Comparison of ENCODE assay signal across 9 mouse cellular contexts in genomic region chr3:152166099-152166423, GRCm38 (mm10). TPM values are rescaled to one million over a fixed set of nuclear protein-coding genes. Genes with fewer than 3 reads are reported as not detected.
DNase-seq lines count a peak whose midpoint lies in the region; ATAC-seq and TF ChIP-seq lines count a peak whose summit lies in the region.
"Had no signal": no experiment of that assay in that cellular context is flagged by ENCODE, and none has a peak within 500 bp of the region (broad histone marks: within the 10 kb centered on the region; RNA-seq: fewer than 3 reads in every experiment).

Gene Gipc2, minus strand, starts transcription at chr3:152166230.

- no peaks in the 10 kb centered on the region for H3K36me3 ChIP-seq in lung, embryonic 14.5 days (ENCODE audit: insufficient read depth)
- no peaks in the 10 kb centered on the region for H3K36me3 ChIP-seq in forebrain, embryonic 10.5 days (replicated peaks)
- H3K36me3 ChIP-seq in intestine, embryonic 16.5 days (ENCODE audit: control insufficient read depth, insufficient read depth, low read length): 0 out of 2 replicates have a peak, but pooled peaks cover 3% of the 10 kb centered on the region
- no peaks in the 10 kb centered on the region for H3K36me3 ChIP-seq in neural tube, embryonic 13.5 days

- H3K4me3 ChIP-seq in lung, embryonic 14.5 days (ENCODE audit: low read depth, low read length): peak within 1 kb of the TSS; percentile 48
- H3K4me3 ChIP-seq in forebrain, embryonic 10.5 days: peak within 1 kb of the TSS; percentile 65
- peak within 1 kb of the TSS; percentile 65 for H3K4me3 ChIP-seq in intestine, embryonic 16.5 days (ENCODE audit: low read length)
- peak within 1 kb of the TSS; percentile 58 for H3K4me3 ChIP-seq in neural tube, embryonic 13.5 days
- H3K4me3 ChIP-seq: myocyte had no signal

- H3K27ac ChIP-seq in lung, embryonic 14.5 days (ENCODE audit: low read depth): 0 out of 2 replicates have a peak within 1 kb of the TSS, but pooled peaks have one; percentile 8
- H3K27ac ChIP-seq in forebrain, embryonic 10.5 days: peak within 1 kb of the TSS; percentile 79
- peak within 1 kb of the TSS; percentile 87 for H3K27ac ChIP-seq in intestine, embryonic 16.5 days (ENCODE audit: low read length)
- peak within 1 kb of the TSS; percentile 61 for H3K27ac ChIP-seq in neural tube, embryonic 13.5 days (replicated peaks)

- H3K9me3 ChIP-seq in lung, embryonic 14.5 days (ENCODE audit: low read depth, low read length): no peaks in the 10 kb centered on the region
- H3K9me3 ChIP-seq in forebrain, embryonic 10.5 days: no peaks in the 10 kb centered on the region; the same call in 1 of the 2 replicates
- no peaks in the 10 kb centered on the region for H3K9me3 ChIP-seq in intestine, embryonic 16.5 days (ENCODE audit: control insufficient read depth, low read length)
- no peaks in the 10 kb centered on the region for H3K9me3 ChIP-seq in neural tube, embryonic 13.5 days

- peak within 1 kb of the TSS; percentile 55 for H3K9ac ChIP-seq in lung, embryonic 14.5 days
- H3K9ac ChIP-seq in intestine, embryonic 16.5 days (ENCODE audit: low read depth, low read length): peak within 1 kb of the TSS; percentile 73
- peak within 1 kb of the TSS; percentile 82 for H3K9ac ChIP-seq in neural tube, embryonic 13.5 days

- ATAC-seq in lung, embryonic 14.5 days (ENCODE audit: insufficient read depth): no peak
- ATAC-seq in intestine, embryonic 16.5 days: peak; percentile 76
- ATAC-seq in neural tube, embryonic 13.5 days (ENCODE audit: low read depth): peak; percentile 69

- H3K4me2 ChIP-seq in lung, embryonic 14.5 days: peak within 1 kb of the TSS; percentile 96
- H3K4me2 ChIP-seq in intestine, embryonic 16.5 days (ENCODE audit: low read depth, low read length): peak within 1 kb of the TSS; percentile 88
- peak within 1 kb of the TSS; percentile 95 for H3K4me2 ChIP-seq in neural tube, embryonic 13.5 days

- H3K4me1 ChIP-seq in lung, embryonic 14.5 days (ENCODE audit: insufficient read depth): peaks cover 18% of the 10 kb centered on the region; the same call in 1 of the 2 replicates
- peaks cover 28% of the 10 kb centered on the region for H3K4me1 ChIP-seq in forebrain, embryonic 10.5 days
- H3K4me1 ChIP-seq in intestine, embryonic 16.5 days (ENCODE audit: control insufficient read depth, insufficient read depth, low read length): peaks cover 28% of the 10 kb centered on the region
- H3K4me1 ChIP-seq in neural tube, embryonic 13.5 days (replicated peaks): peaks cover 25% of the 10 kb centered on the region

- peaks cover 10% of the 10 kb centered on the region for H3K27me3 ChIP-seq in lung, embryonic 14.5 days (ENCODE audit: insufficient read depth, low read length)
- peaks cover 53% of the 10 kb centered on the region for H3K27me3 ChIP-seq in forebrain, embryonic 10.5 days (ENCODE audit: poor library complexity, severe bottlenecking)
- H3K27me3 ChIP-seq in intestine, embryonic 16.5 days (replicated peaks; ENCODE audit: control insufficient read depth, insufficient read depth, low read length): peaks cover 3% of the 10 kb centered on the region; the same call in 1 of the 2 replicates
- peaks cover 12% of the 10 kb centered on the region for H3K27me3 ChIP-seq in neural tube, embryonic 13.5 days

- no peak for TF ChIP-seq CTCF in lung, embryonic 14.5 days (IDR thresholded peaks at IDR 0.05; ENCODE audit: low read depth)

- DNase-seq in lung, embryonic 14.5 days: no peak
- DNase-seq in lung, postnatal 36 days: no peak
- DNase-seq in forebrain, embryonic 10.5 days (ENCODE audit: extremely low spot score, low spot score): peak; percentile 30
- DNase-seq in frontal cortex, postnatal 25 days (ENCODE audit: low spot score in 2 of 2): no peak
- DNase-seq in spleen, postnatal 14 days (ENCODE audit: low spot score in 2 of 2): no peak
- DNase-seq in gastrocnemius, postnatal 4 days (ENCODE audit: low spot score in 2 of 2): no peak

- WGBS in lung, embryonic 14.5 days: 21% methylated on average over 10 of the region's 10 CpGs
- WGBS in forebrain, embryonic 10.5 days: 5% methylated on average over 10 of the region's 10 CpGs
- 17% methylated on average over 10 of the region's 10 CpGs for WGBS in intestine, embryonic 16.5 days
- 6% methylated on average over 10 of the region's 10 CpGs for WGBS in neural tube, embryonic 13.5 days

RNA-seq across cellular contexts. Expression of gene Gipc2, which starts in this region (rescaled TPM):
- 4.3 and 6.8 TPM in 2 replicates for polyA plus RNA-seq in lung, embryonic 14.5 days (2014; fragmentation: Nextera tagmentation; extraction: Ambion mirVana)
- 1.9 and 3.5 TPM in 2 replicates for polyA plus RNA-seq in forebrain, embryonic 10.5 days (2016; fragmentation: Nextera tagmentation; extraction: Ambion mirVana)
- polyA plus RNA-seq in intestine, embryonic 16.5 days (2015; fragmentation: Nextera tagmentation; extraction: Ambion mirVana): 244 TPM in 2 replicates
- 4.4 and 5.7 TPM in 2 replicates for polyA plus RNA-seq in neural tube, embryonic 13.5 days (2015; fragmentation: Nextera tagmentation; extraction: Ambion mirVana)
- total RNA-seq in gastrocnemius, postnatal 4 days (2021): 1 to 10 TPM in 1 of 2 experiments, under 1 TPM in 1; 0.86 to 1.4 TPM

Comparison
In these comparisons a context has a peak if more than half of its experiments do, and no peak if none do; other contexts are left out.
1. RNA of gene Gipc2 (polyA plus RNA-seq): 244 TPM in intestine, embryonic 16.5 days; 4.3 to 6.8 TPM in lung, embryonic 14.5 days, 4.4 to 5.7 TPM in neural tube, embryonic 13.5 days and 1.9 to 3.5 TPM in forebrain, embryonic 10.5 days; every median in the first group is over 10 times any median in the second.
2. H3K27ac ChIP-seq: peak in every context shown above with its lines; median percentile 87 in intestine, embryonic 16.5 days; 79 in forebrain, embryonic 10.5 days; 61 in neural tube, embryonic 13.5 days; 8 in lung, embryonic 14.5 days.
3. Peak in every context shown above with its lines, with median percentiles within 50 percentile points of each other: H3K4me2 ChIP-seq, H3K4me3 ChIP-seq and H3K9ac ChIP-seq.